Mouse (Mus musculus) intestine, embryonic 14.5 days (tissue): ENCODE results near the gene Tgif1. TPM values are rescaled to one million over a fixed set of nuclear protein-coding genes. Genes with fewer than 3 reads are reported as not detected.

Experiments
- ATAC-seq: fragments of 200-750 bp; cut with Nextera tagmentation; replicated peaks from 2 replicates; pipeline ENCODE4 v1.8.0; 2017; ENCODE audit warnings: low read depth, moderate number of reproducible peaks, moderate TSS enrichment, moderate library complexity; ENCODE audit not compliant: low FRiP score, low TSS enrichment
- DNase-seq: peaks from one replicate; pipeline ENCODE4 v3.0.0-alpha.2; 2018; ENCODE audit warnings: low spot score
- H3K27ac ChIP-seq: fragments of 300-500 bp; sonication (generic); 2 replicates; pipeline ENCODE4 v1.5.1; 2014; ENCODE audit warnings: low read depth, mild to moderate bottlenecking, control low read depth
- H3K27me3 ChIP-seq: fragments of 300-500 bp; sonication (generic); replicated peaks from 2 replicates; pipeline ENCODE4 v1.6.1; 2014; ENCODE audit warnings: low read length, control low read depth; ENCODE audit not compliant: control insufficient read depth, insufficient read depth
- H3K36me3 ChIP-seq: fragments of 300-500 bp; sonication (generic); 2 replicates; pipeline ENCODE4 v1.6.1; 2014; ENCODE audit warnings: low read length, control low read depth; ENCODE audit not compliant: control insufficient read depth, insufficient read depth
- H3K4me1 ChIP-seq: fragments of 300-500 bp; sonication (generic); replicated peaks from 2 replicates; pipeline ENCODE4 v1.6.1; 2014; ENCODE audit warnings: low read length, control low read depth, mixed read lengths; ENCODE audit not compliant: control insufficient read depth, insufficient read depth
- H3K4me2 ChIP-seq: fragments of 300-500 bp; sonication (generic); 2 replicates; pipeline ENCODE4 v1.6.1; 2014; ENCODE audit warnings: low read length
- H3K4me3 ChIP-seq: fragments of 300-500 bp; sonication (generic); 2 replicates; pipeline ENCODE4 v1.5.1; 2014; ENCODE audit warnings: low read depth, low read length, control low read depth, mixed read lengths
- H3K9ac ChIP-seq: fragments of 300-500 bp; sonication (generic); 2 replicates; pipeline ENCODE4 v1.6.1; 2014; ENCODE audit warnings: mild to moderate bottlenecking, low read length
- H3K9me3 ChIP-seq: fragments of 300-500 bp; sonication (generic); 2 replicates; pipeline ENCODE4 v1.6.1; 2016; ENCODE audit warnings: low read length, control low read depth; ENCODE audit not compliant: control insufficient read depth
- WGBS: fragments of 180-500 bp; shearing (Covaris S2); extraction: QIAGEN DNeasy Blood & Tissue Kit; methylation state at CpG from one replicate; pipeline ENCODE4 v1.1.7; 2014; 5-methylcytosine and 5-hydroxymethylcytosine counted together
- polyA plus RNA-seq: library from polyadenylated mRNA; unstranded; fragments of >200 nt; fragmentation: Nextera tagmentation; extraction: Ambion mirVana; gene quantifications from 2 replicates; pipeline ENCODE4 v1.2.1, GENCODE M21; 2014

Gene Tgif1
- polyA plus RNA-seq, 1 experiment from 2014 or later, result 56.1 TPM

DNA sequence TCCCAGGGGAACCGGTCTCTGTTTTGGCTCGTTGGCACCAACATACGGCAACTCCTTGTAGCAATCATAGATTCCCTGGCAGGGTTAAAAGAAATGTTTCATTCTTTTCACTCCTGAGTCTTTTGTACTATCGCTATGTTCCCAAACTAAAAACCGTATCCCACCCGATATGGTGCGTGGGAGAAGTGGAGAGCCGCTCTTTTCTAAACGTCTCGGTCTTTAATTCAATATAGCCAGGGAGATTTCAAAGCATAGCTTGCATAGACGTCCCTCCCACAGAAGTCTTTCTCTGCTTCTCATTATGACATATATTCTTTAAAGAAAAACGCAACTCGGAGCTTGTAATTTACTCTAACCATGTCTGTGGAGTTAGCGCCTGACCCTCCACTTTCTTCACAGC lies 51.3 kb downstream of the Tgif1 start:
- H3K9me3 ChIP-seq, result no peaks in the 10 kb centered on the region
- H3K4me2 ChIP-seq, result no peak overlapping the region
- no peaks in the 10 kb centered on the region for H3K36me3 ChIP-seq
- no peaks in the 10 kb centered on the region for H3K4me1 ChIP-seq
- 82% methylated on average over 14 of the region's 14 CpGs for WGBS
- DNase-seq, result no peak
- ATAC-seq, result no peak
- no peak overlapping the region for H3K27ac ChIP-seq
- no peak overlapping the region for H3K9ac ChIP-seq
- no peak overlapping the region for H3K4me3 ChIP-seq
- H3K27me3 ChIP-seq, result no peaks in the 10 kb centered on the region

DNA sequence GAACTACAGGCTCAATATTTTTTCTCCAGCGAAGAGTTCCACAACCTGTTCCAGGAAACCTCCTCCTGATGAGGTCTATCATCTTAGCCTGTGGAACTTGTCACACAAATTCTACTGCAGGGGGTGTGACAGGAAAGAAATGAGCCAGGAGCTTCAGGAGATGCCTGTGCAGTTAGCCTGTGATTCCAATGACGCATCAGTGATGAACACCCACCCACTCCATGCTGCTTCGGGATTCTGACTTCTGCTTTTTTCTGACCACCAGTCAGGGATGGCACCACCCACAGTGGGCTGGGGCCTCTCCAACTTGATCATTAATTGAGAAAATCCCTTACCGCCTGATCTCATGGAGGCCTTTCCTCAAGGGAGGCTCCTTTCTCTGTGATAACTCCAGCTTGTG lies 54.1 kb downstream of the Tgif1 start:
- Histone ChIP-seq H3K9me3 (no peaks in the 10 kb centered on the region), H3K4me1 (peaks cover 8% of the 10 kb centered on the region), H3K36me3 (no peaks in the 10 kb centered on the region), H3K27ac (no peak overlapping the region), H3K4me3 (no peak overlapping the region), H3K4me2 (no peak overlapping the region), H3K9ac (no peak overlapping the region), H3K27me3 (no peaks in the 10 kb centered on the region)
- no peak for ATAC-seq
- no peak for DNase-seq
- 78% methylated on average over 4 of the region's 4 CpGs for WGBS

GRCm38 (mm10) chr17:70797773-70798045 lies 55.6 kb downstream of the Tgif1 start:
- H3K9ac ChIP-seq, result no peak overlapping the region
- no peak overlapping the region for H3K4me3 ChIP-seq
- no peaks in the 10 kb centered on the region for H3K36me3 ChIP-seq
- no peaks in the 10 kb centered on the region for H3K27me3 ChIP-seq
- H3K27ac ChIP-seq, result no peak overlapping the region
- DNase-seq (no peak), ATAC-seq (no peak)
- H3K9me3 ChIP-seq, result no peaks in the 10 kb centered on the region
- 48% methylated on average over 1 of the region's 1 CpGs for WGBS
- H3K4me2 ChIP-seq, result no peak overlapping the region
- peaks cover 8% of the 10 kb centered on the region for H3K4me1 ChIP-seq

DNA sequence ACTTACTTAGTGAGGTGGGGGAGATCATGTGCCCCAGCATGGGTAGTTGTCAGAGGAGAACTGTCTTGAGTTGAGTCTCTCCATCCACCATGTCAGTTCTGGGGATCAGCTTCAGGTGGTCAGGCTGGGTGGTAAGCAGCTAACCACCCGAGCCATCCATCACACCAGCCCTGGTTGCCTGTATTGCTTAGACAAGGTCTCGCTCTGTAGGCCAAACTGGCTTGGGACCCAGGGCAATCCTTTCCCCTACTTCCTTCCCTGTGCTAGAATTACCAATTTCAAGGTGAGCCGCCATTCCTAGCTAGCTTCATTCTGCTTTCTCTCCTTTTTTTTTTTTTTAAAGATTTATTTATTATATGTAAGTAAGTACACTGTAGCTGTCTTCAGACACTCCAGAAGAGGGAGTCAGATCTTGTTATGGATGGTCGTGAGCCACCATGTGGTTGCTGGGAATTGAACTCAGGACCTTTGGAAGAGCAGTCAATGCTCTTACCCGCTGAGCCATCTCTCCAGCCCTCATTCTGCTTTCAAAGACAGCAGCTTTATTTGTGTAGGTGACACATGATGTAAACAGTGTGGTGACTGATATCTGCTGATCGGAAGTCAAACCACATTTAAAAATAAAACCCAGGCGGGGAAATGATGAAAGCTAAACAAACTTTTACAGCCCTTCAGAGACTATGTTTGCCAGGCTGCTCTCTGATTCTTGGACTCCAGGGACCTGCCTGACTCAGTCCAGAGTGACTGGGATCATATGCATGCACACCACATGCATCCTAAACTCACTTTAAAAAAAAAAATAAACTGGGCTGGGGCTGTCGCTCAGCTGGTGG lies 56.2 kb downstream of the Tgif1 start:
- WGBS, result 63% methylated on average over 8 of the region's 8 CpGs
- Histone ChIP-seq H3K9me3 (no peaks in the 10 kb centered on the region), H3K4me1 (peaks cover 8% of the 10 kb centered on the region), H3K36me3 (no peaks in the 10 kb centered on the region), H3K27me3 (no peaks in the 10 kb centered on the region), H3K27ac (no peak overlapping the region), H3K9ac (no peak overlapping the region), H3K4me2 (no peak overlapping the region), H3K4me3 (no peak overlapping the region)
- no peak for ATAC-seq
- no peak for DNase-seq

GRCm38 (mm10) chr17:70795196-70795595 lies 58.1 kb downstream of the Tgif1 start:
- H3K4me2 ChIP-seq, result no peak overlapping the region
- no peak overlapping the region for H3K9ac ChIP-seq
- no peak for DNase-seq
- no peak for ATAC-seq
- H3K27me3 ChIP-seq, result no peaks in the 10 kb centered on the region
- H3K36me3 ChIP-seq, result no peaks in the 10 kb centered on the region
- H3K9me3 ChIP-seq, result no peaks in the 10 kb centered on the region
- WGBS, result 67% methylated on average over 4 of the region's 4 CpGs
- H3K4me1 ChIP-seq, result peaks cover 8% of the 10 kb centered on the region
- H3K27ac ChIP-seq, result peak overlapping the region; percentile 29; the same call in 1 of the 2 replicates
- H3K4me3 ChIP-seq, result no peak overlapping the region

- Histone ChIP-seq H3K9ac (no peak overlapping the region), H3K27ac (peak overlapping the region; percentile 29; the same call in 1 of the 2 replicates), H3K27me3 (no peaks in the 10 kb centered on the region), H3K4me2 (peak overlapping the region; percentile 14), H3K4me1 (peaks cover 8% of the 10 kb centered on the region), H3K9me3 (no peaks in the 10 kb centered on the region), H3K36me3 (no peaks in the 10 kb centered on the region), H3K4me3 (no peak overlapping the region)
- WGBS, result 44% methylated on average over 6 of the region's 6 CpGs
- ATAC-seq, result 0 out of 2 replicates have a peak, but pooled peaks have one; percentile 17
- DNase-seq, result no peak
These were observed 58.6 kb downstream of the Tgif1 start for GRCm38 (mm10) chr17:70794722-70795121.

GRCm38 (mm10) chr17:70794291-70794690 lies 59.1 kb downstream of the Tgif1 start:
- Histone ChIP-seq H3K36me3 (no peaks in the 10 kb centered on the region), H3K4me2 (peak overlapping the region; percentile 14), H3K27me3 (no peaks in the 10 kb centered on the region), H3K9ac (no peak overlapping the region), H3K27ac (peak overlapping the region; percentile 29; the same call in 1 of the 2 replicates), H3K4me1 (peaks cover 8% of the 10 kb centered on the region), H3K9me3 (no peaks in the 10 kb centered on the region), H3K4me3 (no peak overlapping the region)
- peak; percentile 80 for ATAC-seq
- 8% methylated on average over 7 of the region's 7 CpGs for WGBS
- peak; percentile 67 for DNase-seq
